Mouse (Mus musculus) forebrain, embryonic 14.5 days (tissue): Measurements from ENCODE around the gene Rnf224. TPM values are rescaled to one million over a fixed set of nuclear protein-coding genes. Genes with fewer than 3 reads are reported as not detected.

Experiments used
- ATAC-seq: fragments of 200-750 bp; cut with Nextera tagmentation; 2 replicates; pipeline ENCODE4 v1.8.0; 2017; ENCODE audit warnings: mild to moderate bottlenecking, moderate library complexity
- DNase-seq: peaks from one replicate; pipeline ENCODE4 v3.0.0-alpha.2; 2015; ENCODE audit warnings: low spot score
- H3K27ac ChIP-seq: fragments of 300-500 bp; sonication (generic); 2 replicates; pipeline ENCODE4 v1.5.1; 2014; ENCODE audit warnings: low read depth, mild to moderate bottlenecking, control low read depth, low read length, moderate library complexity
- H3K27me3 ChIP-seq: fragments of 300-500 bp; sonication (generic); replicated peaks from 2 replicates; pipeline ENCODE4 v1.6.1; 2014; ENCODE audit warnings: low read length, control low read depth, mixed read lengths; ENCODE audit not compliant: control insufficient read depth, insufficient read depth
- H3K36me3 ChIP-seq: fragments of 300-500 bp; sonication (generic); 2 replicates; pipeline ENCODE4 v1.6.1; 2014; ENCODE audit warnings: low read length, control low read depth; ENCODE audit not compliant: control insufficient read depth, insufficient read depth
- H3K4me1 ChIP-seq: fragments of 300-500 bp; sonication (generic); 2 replicates; pipeline ENCODE4 v1.6.1; 2014; ENCODE audit warnings: antibody characterized with exemption, low read length, control low read depth; ENCODE audit not compliant: control insufficient read depth, insufficient read depth
- H3K4me2 ChIP-seq: fragments of 300-500 bp; sonication (generic); 2 replicates; pipeline ENCODE4 v1.6.1; 2014; ENCODE audit warnings: mild to moderate bottlenecking, control low read depth, low read length
- H3K4me3 ChIP-seq: fragments of 300-500 bp; sonication (generic); 2 replicates; pipeline ENCODE4 v1.5.1; 2014; ENCODE audit warnings: low read depth, low read length, control low read depth
- H3K9ac ChIP-seq: fragments of 300-500 bp; sonication (generic); 2 replicates; pipeline ENCODE4 v1.6.1; 2014; ENCODE audit warnings: mild to moderate bottlenecking, low read length, control low read depth, moderate library complexity
- H3K9me3 ChIP-seq: fragments of 300-500 bp; sonication (generic); replicated peaks from 2 replicates; pipeline ENCODE4 v1.6.1; 2016; ENCODE audit warnings: low read length, control low read depth, mixed read lengths; ENCODE audit not compliant: control insufficient read depth
- WGBS: fragments of 180-500 bp; shearing (Covaris S2); extraction: QIAGEN DNeasy Blood & Tissue Kit; methylation state at CpG from one replicate; pipeline ENCODE4 v1.1.7; 2014; 5-methylcytosine and 5-hydroxymethylcytosine counted together
- polyA plus RNA-seq: library from polyadenylated mRNA; unstranded; fragments of >200 nt; fragmentation: Nextera tagmentation; extraction: Ambion mirVana; gene quantifications from 2 replicates; pipeline ENCODE4 v1.2.1, GENCODE M21; 2014

Rnf224 gene
- polyA plus RNA-seq, 1 experiment from 2014 or later, result not detected

GRCm38 (mm10) chr2:25185625-25186574, 50.7 kb downstream of the Rnf224 start:
- H3K4me1 ChIP-seq, result peaks cover 22% of the 10 kb centered on the region
- peaks cover 5% of the 10 kb centered on the region; the same call in 1 of the 2 replicates for H3K36me3 ChIP-seq
- peak overlapping the region; percentile 48 for H3K4me3 ChIP-seq
- H3K9ac ChIP-seq, result peak overlapping the region; percentile 82
- ATAC-seq (peak; percentile 79), DNase-seq (peak; percentile 90)
- H3K27ac ChIP-seq, result peak overlapping the region; percentile 97
- 1% methylated on average over 62 of the region's 64 CpGs for WGBS
- no peaks in the 10 kb centered on the region for H3K27me3 ChIP-seq
- no peaks in the 10 kb centered on the region for H3K9me3 ChIP-seq
- peak overlapping the region; percentile 81 for H3K4me2 ChIP-seq

- no peaks in the 10 kb centered on the region for H3K9me3 ChIP-seq
- peaks cover 28% of the 10 kb centered on the region for H3K4me1 ChIP-seq
Measured at GRCm38 (mm10) chr2:25184496-25184895, 52.1 kb downstream of the Rnf224 start.

More at GRCm38 (mm10) chr2:25184496-25184895, 52.1 kb downstream of the Rnf224 start:
- Histone ChIP-seq H3K36me3 (peaks cover 5% of the 10 kb centered on the region; the same call in 1 of the 2 replicates), H3K27me3 (no peaks in the 10 kb centered on the region), H3K9ac (no peak overlapping the region), H3K4me3 (no peak overlapping the region), H3K27ac (peak overlapping the region; percentile 97), H3K4me2 (peak overlapping the region; percentile 81; the same call in 1 of the 2 replicates)
- DNase-seq (no peak), ATAC-seq (no peak)
- WGBS, result 91% methylated on average over 7 of the region's 7 CpGs

Other genes starting within 250 kb of the Rnf224 start
- gene Nsmf, start 182.4 kb downstream of the Rnf224 start, polyA plus RNA-seq, result 96.1 and 123 TPM in 2 replicates
- gene Entpd8, start 156.5 kb downstream of the Rnf224 start, polyA plus RNA-seq, result not detected in 2 replicates
- not detected in 2 replicates for gene Noxa1, start 141.6 kb downstream of the Rnf224 start, polyA plus RNA-seq
- gene Nrarp, start 56.0 kb downstream of the Rnf224 start, polyA plus RNA-seq, result 18.6 and 22.1 TPM in 2 replicates
- gene Tor4a, start 39.9 kb downstream of the Rnf224 start, polyA plus RNA-seq, result 0.97 and 1.9 TPM in 2 replicates
- 68.8 and 73.5 TPM in 2 replicates for gene Nelfb, start 25.3 kb downstream of the Rnf224 start, polyA plus RNA-seq
- gene Stpg3, start 22.1 kb downstream of the Rnf224 start, polyA plus RNA-seq, result not detected in 2 replicates
- 1.1 TPM in 1 of 2 replicates, not detected in the other for gene Fam166a, start 18.0 kb downstream of the Rnf224 start, polyA plus RNA-seq
- 392 and 409 TPM in 2 replicates for gene Tubb4b, start 12.1 kb downstream of the Rnf224 start, polyA plus RNA-seq
- gene Slc34a3, start 2.4 kb downstream of the Rnf224 start, polyA plus RNA-seq, result 0.10 TPM in 1 of 2 replicates, not detected in the other
- gene Rnf208, start 5.5 kb upstream of the Rnf224 start, polyA plus RNA-seq, result 67.4 and 98.5 TPM in 2 replicates
- gene Cysrt1, start 5.7 kb upstream of the Rnf224 start, polyA plus RNA-seq, result not detected in 2 replicates
- gene AL732309.1, start 10.1 kb upstream of the Rnf224 start, polyA plus RNA-seq, result 4.7 and 6.0 TPM in 2 replicates
- gene Tmem203, start 18.7 kb upstream of the Rnf224 start, polyA plus RNA-seq, result 14.7 and 17.4 TPM in 2 replicates
- gene Tprn, start 25.8 kb upstream of the Rnf224 start, polyA plus RNA-seq, result 6.6 and 9.9 TPM in 2 replicates
- gene Ssna1, start 35.7 kb upstream of the Rnf224 start, polyA plus RNA-seq, result 258 and 281 TPM in 2 replicates
- gene Anapc2, start 35.7 kb upstream of the Rnf224 start, polyA plus RNA-seq, result 105 and 123 TPM in 2 replicates
- gene Tmem210, start 51.4 kb upstream of the Rnf224 start, polyA plus RNA-seq, result not detected in 2 replicates
- gene Lrrc26, start 53.1 kb upstream of the Rnf224 start, polyA plus RNA-seq, result 0.25 TPM in 1 of 2 replicates, not detected in the other
- 17.0 and 21.1 TPM in 2 replicates for gene Grin1, start 82.4 kb upstream of the Rnf224 start, polyA plus RNA-seq
- gene Man1b1, start 95.6 kb upstream of the Rnf224 start, polyA plus RNA-seq, result 69.5 and 87.7 TPM in 2 replicates
- gene Dpp7, start 119.6 kb upstream of the Rnf224 start, polyA plus RNA-seq, result 21.3 and 21.4 TPM in 2 replicates
- 5.8 and 7.8 TPM in 2 replicates for gene Uap1l1, start 128.9 kb upstream of the Rnf224 start, polyA plus RNA-seq
- gene Sapcd2, start 135.5 kb upstream of the Rnf224 start, polyA plus RNA-seq, result 27.8 and 28.9 TPM in 2 replicates
- 1.9 and 2.5 TPM in 2 replicates for gene Entpd2, start 159.1 kb upstream of the Rnf224 start, polyA plus RNA-seq
- gene Npdc1, start 162.6 kb upstream of the Rnf224 start, polyA plus RNA-seq, result 263 and 331 TPM in 2 replicates
- 0.21 TPM in 1 of 2 replicates, not detected in the other for gene Fut7, start 186.5 kb upstream of the Rnf224 start, polyA plus RNA-seq
- gene Abca2, start 191.9 kb upstream of the Rnf224 start, polyA plus RNA-seq, result 6.7 and 11.9 TPM in 2 replicates
- gene Clic3, start 220.1 kb upstream of the Rnf224 start, polyA plus RNA-seq, result 1.1 and 2.2 TPM in 2 replicates
- gene Paxx, start 224.3 kb upstream of the Rnf224 start, polyA plus RNA-seq, result 93.2 and 101 TPM in 2 replicates
- 170 and 301 TPM in 2 replicates for gene Ptgds, start 233.3 kb upstream of the Rnf224 start, polyA plus RNA-seq